Mouse (Mus musculus) G1E (cell line): ENCODE measurements around the gene Tob2. TPM values are rescaled to one million over a fixed set of nuclear protein-coding genes. Genes with fewer than 3 reads are reported as not detected.

Experiments
- ATAC-seq: 2 replicates; pipeline ENCODE4 v1.8.0; 2016; ENCODE audit warnings: mild to moderate bottlenecking; ENCODE audit not compliant: insufficient number of reproducible peaks, poor library complexity, low FRiP score, severe bottlenecking; ENCODE audit errors: extremely low read depth
- DNase-seq: peaks from one replicate; pipeline ENCODE4 v3.0.0; 2012; ENCODE audit warnings: low spot score
- H3K27me3 ChIP-seq: 2 replicates; pipeline ENCODE4 v1.6.1; 2012; ENCODE audit warnings: mild to moderate bottlenecking, low read length, inconsistent platforms; ENCODE audit not compliant: insufficient read depth
- H3K36me3 ChIP-seq: replicated peaks from 2 replicates; pipeline ENCODE3; 2012; ENCODE audit warnings: mild to moderate bottlenecking, inconsistent platforms
- H3K4me1 ChIP-seq: 2 replicates; pipeline ENCODE4 v1.6.1; 2012; ENCODE audit warnings: low read depth, low read length, inconsistent platforms, mixed read lengths; ENCODE audit not compliant: insufficient read depth
- H3K4me3 ChIP-seq: 2 replicates; pipeline ENCODE4 v1.5.1; 2012; ENCODE audit warnings: low read depth, mild to moderate bottlenecking, inconsistent platforms, low read length, moderate library complexity, mixed read lengths
- H3K9me3 ChIP-seq: replicated peaks from 2 replicates; pipeline ENCODE4 v1.6.1; 2012; ENCODE audit warnings: inconsistent platforms
- CTCF ChIP-seq: IDR thresholded peaks from 2 replicates; pipeline ENCODE4 v1.5.1; 2012; ENCODE audit warnings: low read depth, low read length, inconsistent platforms, mixed read lengths
- GATA1 ChIP-seq: IDR thresholded peaks from 2 replicates; pipeline ENCODE4 v1.6.1; 2012; ENCODE audit warnings: borderline replicate concordance, low read length, inconsistent platforms, mixed read lengths
- GATA2 ChIP-seq: IDR thresholded peaks from 2 replicates; pipeline ENCODE4 v1.6.1; 2012; ENCODE audit warnings: low read depth, low read length, inconsistent platforms, borderline replicate concordance
- POLR2AphosphoS5 ChIP-seq: IDR thresholded peaks from 2 replicates; pipeline ENCODE4 v1.6.1; 2012; ENCODE audit warnings: low read depth, low read length, inconsistent platforms; ENCODE audit not compliant: insufficient replicate concordance
- TAL1 ChIP-seq: conservative IDR thresholded peaks from 2 replicates; pipeline ENCODE4 v1.6.1; 2012; ENCODE audit warnings: low read depth, low read length, inconsistent platforms, mixed read lengths
- polyA plus RNA-seq: library from polyadenylated mRNA; stranded (reverse); fragments of >175 nt; gene quantifications from 2 replicates; pipeline ENCODE4 v1.2.3, GENCODE M21; 2012
- total RNA-seq, 2 experiments: library from RNA; stranded (forward) in 1 of 2; stranded (reverse) in 1 of 2; fragments of 200-1000 nt in 1 of 2; fragments of >200 nt in 1 of 2; fragmentation: Nextera tagmentation in 1 of 2; gene quantifications; 2 replicates each; pipeline ENCODE4 v1.2.3; 2014 to 2017

The Tob2 gene
- total and polyA plus RNA-seq, 3 experiments, result 9.9 to 37.5 (median 32.3) TPM

DNA sequence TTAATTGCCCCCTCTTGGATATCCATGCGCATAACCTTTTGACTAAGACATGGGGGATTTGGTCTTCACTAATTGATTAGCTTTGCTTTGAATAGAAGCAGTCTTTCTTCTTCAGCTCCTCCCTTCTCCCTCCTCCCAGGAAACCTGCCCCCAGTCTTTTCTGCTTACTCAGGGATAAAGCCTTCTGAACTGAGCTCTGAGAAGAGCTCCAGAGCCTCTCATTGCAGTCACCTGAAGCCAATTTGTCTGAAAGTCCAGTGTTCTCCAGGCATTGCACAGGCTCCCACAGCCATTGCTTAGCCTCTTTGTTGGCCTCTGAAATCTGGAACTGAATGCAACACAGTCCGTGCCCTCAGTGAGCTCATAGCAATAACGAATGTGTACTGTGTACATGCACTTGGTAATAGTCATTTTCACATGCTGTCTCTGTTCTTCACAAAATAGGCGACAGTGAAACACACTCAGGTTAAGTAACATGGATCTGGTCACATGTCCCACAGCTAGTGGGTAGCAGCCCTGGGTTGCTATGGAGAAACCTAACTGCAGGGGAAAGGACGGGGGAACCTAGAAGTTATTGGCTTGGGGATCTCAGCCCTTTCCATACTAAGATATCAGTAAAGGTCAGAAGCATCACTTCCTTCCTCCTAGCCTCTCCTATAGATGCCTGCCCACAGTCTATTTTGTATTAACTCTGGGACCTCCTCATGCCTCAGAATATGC, 44.5 kb downstream of the Tob2 start:
- DNase-seq, result no peak
- Histone ChIP-seq H3K4me3 (no peak overlapping the region), H3K4me1 (peaks cover 46% of the 10 kb centered on the region), H3K36me3 (peaks cover 50% of the 10 kb centered on the region), H3K9me3 (no peaks in the 10 kb centered on the region), H3K27me3 (no peaks in the 10 kb centered on the region)
- no peak for ATAC-seq
- TF ChIP-seq CTCF (no peak), TAL1 (no peak), GATA1 (no peak), POLR2AphosphoS5 (no peak), GATA2 (no peak)

DNA sequence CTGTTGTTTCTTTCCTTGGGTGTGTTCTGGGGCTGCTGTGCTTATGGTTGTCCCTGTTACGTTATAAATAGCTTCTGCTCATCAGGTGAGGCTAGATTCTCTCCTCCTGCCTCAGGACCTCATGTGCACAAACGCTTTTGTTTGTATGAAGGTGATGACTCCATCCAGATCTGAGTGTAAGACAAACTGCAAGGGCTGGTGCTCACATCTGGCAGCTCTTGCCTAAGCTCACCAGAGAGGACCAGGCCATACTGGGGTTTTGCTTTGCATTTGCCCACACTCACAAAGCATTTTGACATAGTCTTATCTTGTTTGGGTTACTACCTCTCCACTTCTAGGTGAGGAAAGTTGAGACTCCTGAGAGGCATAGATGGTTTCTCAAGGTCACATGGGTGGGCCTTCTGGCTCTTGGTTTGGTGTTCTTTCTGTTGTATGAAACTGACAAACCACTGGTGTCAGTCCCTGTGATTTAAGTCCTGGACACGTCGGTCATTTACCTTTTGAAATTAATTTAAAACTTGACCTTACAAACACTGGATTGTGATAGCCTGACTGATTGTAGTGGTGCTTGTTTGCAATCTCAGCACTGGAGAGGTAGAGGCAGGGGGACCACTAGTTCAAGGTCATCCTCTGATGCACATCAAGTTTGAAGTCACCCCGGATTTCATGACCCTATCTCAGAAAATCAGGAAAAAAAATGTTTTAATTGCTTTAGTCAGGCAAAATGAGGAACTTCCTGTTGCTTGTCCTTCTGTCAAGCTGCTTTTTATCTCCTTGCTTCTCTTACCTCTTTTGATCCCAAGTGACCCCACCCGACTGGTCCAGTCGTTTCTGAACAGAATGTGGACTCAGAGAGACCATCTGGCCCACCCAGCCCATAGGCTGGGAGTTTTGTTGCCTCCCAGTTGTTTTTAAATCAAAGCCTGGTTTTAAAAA, 45.6 kb downstream of the Tob2 start:
- DNase-seq, result no peak
- H3K36me3 ChIP-seq, result peaks cover 41% of the 10 kb centered on the region
- peaks cover 50% of the 10 kb centered on the region for H3K4me1 ChIP-seq
- no peaks in the 10 kb centered on the region for H3K9me3 ChIP-seq
- no peaks in the 10 kb centered on the region for H3K27me3 ChIP-seq
- no peak for ATAC-seq
- H3K4me3 ChIP-seq, result no peak overlapping the region; the same call in 1 of the 2 replicates
- TF ChIP-seq TAL1, result no peak
- TF ChIP-seq GATA1, result no peak
- TF ChIP-seq GATA2, result no peak
- no peak for TF ChIP-seq CTCF
- TF ChIP-seq POLR2AphosphoS5, result no peak

DNA sequence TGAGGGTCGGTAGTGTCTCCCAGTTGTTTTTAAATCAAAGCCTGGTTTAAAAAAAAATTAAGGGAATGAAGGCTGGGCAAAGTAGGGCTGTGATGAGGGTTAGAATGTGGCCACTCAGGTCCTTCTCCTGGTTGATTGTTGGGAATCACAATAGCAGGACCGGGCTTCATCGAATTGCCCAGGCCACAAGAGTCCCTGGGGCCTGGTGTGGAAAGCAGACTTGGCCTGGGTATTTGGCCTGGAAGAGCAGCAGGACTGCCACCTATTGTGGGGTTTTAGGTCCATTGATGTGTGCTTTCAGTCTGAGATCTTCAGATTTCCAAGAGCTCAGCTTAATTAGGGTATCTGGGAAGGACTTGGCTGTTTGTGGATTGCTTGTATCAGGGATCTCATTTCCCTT, 46.3 kb downstream of the Tob2 start:
- Histone ChIP-seq H3K9me3 (no peaks in the 10 kb centered on the region), H3K36me3 (peaks cover 36% of the 10 kb centered on the region), H3K4me3 (peak overlapping the region; percentile 76), H3K4me1 (peaks cover 50% of the 10 kb centered on the region), H3K27me3 (no peaks in the 10 kb centered on the region)
- no peak for ATAC-seq
- no peak for DNase-seq
- TF ChIP-seq TAL1, result no peak

DNA sequence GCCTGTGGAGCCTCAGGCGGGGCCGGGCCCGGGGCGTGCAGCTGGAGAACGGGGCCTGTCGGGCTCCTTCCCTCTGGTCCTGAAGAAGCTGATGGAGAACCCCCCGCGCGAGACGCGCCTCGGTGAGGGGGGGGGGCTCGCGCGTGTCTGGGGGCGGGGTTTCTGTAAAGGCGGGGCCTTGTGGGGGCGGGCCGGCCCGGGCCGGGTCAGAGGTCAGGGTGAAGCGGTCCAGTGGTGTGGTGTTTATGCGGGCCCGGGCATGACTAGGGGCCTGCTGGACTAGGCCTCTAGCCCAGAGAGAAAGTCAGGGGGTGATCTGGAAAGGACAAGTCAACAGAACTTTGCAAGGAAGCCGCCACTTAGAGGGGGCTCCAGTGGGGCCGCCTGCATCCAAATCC, 47.0 kb downstream of the Tob2 start:
- no peak for ATAC-seq
- no peaks in the 10 kb centered on the region for H3K27me3 ChIP-seq
- H3K4me1 ChIP-seq, result peaks cover 50% of the 10 kb centered on the region
- H3K36me3 ChIP-seq, result peaks cover 29% of the 10 kb centered on the region
- peak overlapping the region; percentile 76 for H3K4me3 ChIP-seq
- DNase-seq, result no peak
- H3K9me3 ChIP-seq, result no peaks in the 10 kb centered on the region
- TF ChIP-seq GATA2 (no peak), GATA1 (no peak), POLR2AphosphoS5 (no peak), CTCF (no peak), TAL1 (no peak)

DNA sequence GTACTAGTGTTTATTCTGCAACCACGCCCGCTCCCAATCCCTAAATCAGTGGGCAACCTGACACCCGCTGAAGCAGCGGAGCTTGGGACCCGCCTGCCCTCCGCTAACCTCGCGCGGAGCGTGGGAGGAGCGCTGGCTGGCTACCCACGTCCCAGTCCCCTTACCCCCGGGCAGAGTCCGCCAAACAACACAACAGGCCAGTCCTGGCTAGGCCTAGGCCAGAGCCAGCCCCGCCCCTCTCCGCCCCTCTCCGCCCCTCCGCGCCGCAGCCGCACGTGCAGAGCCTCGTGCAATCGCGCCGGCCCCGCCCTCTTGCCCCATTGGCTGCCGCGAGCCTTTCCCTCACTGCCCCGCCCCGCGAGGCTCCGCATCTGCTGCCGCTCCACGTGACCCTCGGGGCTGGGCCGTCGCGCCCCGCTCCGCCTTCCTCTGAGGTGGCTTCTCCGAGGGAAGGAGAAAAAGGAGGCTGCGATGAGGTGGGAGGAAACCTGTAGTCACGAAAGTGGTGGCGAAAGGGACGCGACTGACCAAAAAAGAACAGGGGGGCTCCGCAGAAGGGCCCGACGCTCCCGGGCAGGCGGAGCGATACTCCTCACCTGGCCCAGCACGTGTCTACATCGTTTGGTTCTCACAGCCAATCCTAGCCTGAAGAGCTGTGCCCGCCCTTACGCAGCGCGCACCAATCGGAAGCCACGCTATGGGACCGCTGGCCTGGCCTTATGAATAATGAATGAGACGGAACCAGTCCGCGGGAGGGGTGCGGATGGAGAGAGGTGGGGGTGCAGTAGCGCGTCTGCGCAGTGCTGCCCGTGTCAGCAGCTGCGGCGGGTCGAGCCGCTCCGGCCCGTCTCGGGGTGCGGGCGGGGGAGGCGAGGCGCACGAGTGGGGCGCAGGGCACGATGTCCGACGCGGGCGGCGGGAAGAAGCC, 47.7 kb downstream of the Tob2 start:
- Histone ChIP-seq H3K27me3 (no peaks in the 10 kb centered on the region), H3K4me3 (peak overlapping the region; percentile 76), H3K9me3 (no peaks in the 10 kb centered on the region), H3K36me3 (peaks cover 23% of the 10 kb centered on the region), H3K4me1 (peaks cover 50% of the 10 kb centered on the region)
- ATAC-seq (peak; percentile 93), DNase-seq (peak; percentile 98)
- TF ChIP-seq GATA2 (no peak), GATA1 (no peak), CTCF (no peak), TAL1 (no peak), POLR2AphosphoS5 (no peak)

DNA sequence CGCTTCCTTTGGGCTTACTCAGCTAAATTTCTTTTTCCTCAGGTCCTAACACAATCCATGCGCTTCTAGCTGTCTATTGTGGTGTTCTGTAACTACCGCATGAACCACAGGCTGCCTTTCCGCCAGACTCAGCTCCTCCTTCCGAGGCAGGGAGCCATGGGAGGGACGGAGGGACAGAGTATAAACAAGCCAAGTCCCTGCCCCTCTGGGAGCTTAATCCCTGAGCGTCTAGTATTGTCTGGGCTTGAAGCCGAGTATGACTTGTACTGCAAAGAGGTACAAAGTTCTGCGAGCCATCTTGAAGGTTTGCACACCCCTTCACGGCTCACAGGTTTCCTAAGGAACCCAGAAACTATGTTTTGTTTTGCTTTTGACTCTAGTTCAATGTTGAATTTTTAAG, 48.4 kb downstream of the Tob2 start:
- H3K4me3 ChIP-seq, result peak overlapping the region; percentile 76
- no peaks in the 10 kb centered on the region for H3K27me3 ChIP-seq
- no peaks in the 10 kb centered on the region for H3K9me3 ChIP-seq
- TF ChIP-seq GATA1, result no peak
- H3K36me3 ChIP-seq, result peaks cover 15% of the 10 kb centered on the region
- DNase-seq (no peak), ATAC-seq (no peak)
- H3K4me1 ChIP-seq, result peaks cover 51% of the 10 kb centered on the region
